Mouse (Mus musculus) E14TG2a.4 (cell line): ENCODE results near the gene Zdhhc11.
"Not testable (repeated sequence)": the region's sequence is repeated elsewhere in the genome, so short reads cannot be mapped to it uniquely, and the experiment has no call there.

Source experiments
- H3K27me3 ChIP-seq: 2 replicates; pipeline ENCODE4 v1.6.1; 2014; ENCODE audit warnings: low read length, control low read depth; ENCODE audit not compliant: insufficient read depth
- H3K36me3 ChIP-seq: 2 replicates; pipeline ENCODE4 v1.6.1; 2014; ENCODE audit warnings: low read length, control low read depth; ENCODE audit not compliant: insufficient read depth
- H3K4me1 ChIP-seq: replicated peaks from 2 replicates; pipeline ENCODE4 v1.6.1; 2014; ENCODE audit warnings: low read depth, low read length, control low read depth
- H3K4me3 ChIP-seq: replicated peaks from 2 replicates; pipeline ENCODE4 v1.5.1; 2014; ENCODE audit warnings: mild to moderate bottlenecking, low read length
- H3K9me3 ChIP-seq: 2 replicates; pipeline ENCODE4 v1.6.1; 2014; ENCODE audit warnings: low read length, control low read depth
- CTCF ChIP-seq: conservative IDR thresholded peaks from 2 replicates; pipeline ENCODE4 v1.5.1; 2014; ENCODE audit warnings: low read length
- NANOG ChIP-seq: IDR thresholded peaks from 2 replicates; pipeline ENCODE4 v1.6.1; 2014; ENCODE audit warnings: borderline replicate concordance, low read length, mixed read lengths
- POU5F1 ChIP-seq: IDR thresholded peaks from 2 replicates; pipeline ENCODE4 v1.6.1; 2014; ENCODE audit warnings: low read length, borderline replicate concordance

Gene Zdhhc11

GRCm38 (mm10) chr13:74009791-74010614 lies 46.4 kb downstream of the Zdhhc11 start:
- H3K4me3 ChIP-seq: peak overlapping the region; percentile 84
- no peak for TF ChIP-seq NANOG
- no peak for TF ChIP-seq POU5F1
- TF ChIP-seq CTCF: no peak
- no peaks in the 10 kb centered on the region for H3K9me3 ChIP-seq
- peaks cover 25% of the 10 kb centered on the region for H3K4me1 ChIP-seq
- H3K36me3 ChIP-seq: no peaks in the 10 kb centered on the region
- H3K27me3 ChIP-seq: peaks cover 88% of the 10 kb centered on the region

- peaks cover 25% of the 10 kb centered on the region for H3K4me1 ChIP-seq
- TF ChIP-seq CTCF: no peak
- TF ChIP-seq NANOG: no peak
- no peak for TF ChIP-seq POU5F1
- H3K9me3 ChIP-seq: no peaks in the 10 kb centered on the region
- H3K27me3 ChIP-seq: peaks cover 88% of the 10 kb centered on the region
- peak overlapping the region; percentile 84 for H3K4me3 ChIP-seq
- no peaks in the 10 kb centered on the region for H3K36me3 ChIP-seq
Observed at GRCm38 (mm10) chr13:74010678-74011077, 47.0 kb downstream of the Zdhhc11 start.

GRCm38 (mm10) chr13:74015908-74016307 lies 52.3 kb downstream of the Zdhhc11 start:
- Histone ChIP-seq H3K9me3 (no peaks in the 10 kb centered on the region), H3K36me3 (no peaks in the 10 kb centered on the region), H3K4me3 (no peak overlapping the region), H3K4me1 (peaks cover 2% of the 10 kb centered on the region; the same call in 1 of the 2 replicates), H3K27me3 (peaks cover 53% of the 10 kb centered on the region)
- TF ChIP-seq NANOG (no peak), CTCF (no peak), POU5F1 (no peak)

GRCm38 (mm10) chr13:74017426-74017825 lies 53.8 kb downstream of the Zdhhc11 start:
- TF ChIP-seq POU5F1: no peak
- no peak for TF ChIP-seq NANOG
- no peak for TF ChIP-seq CTCF
- no peaks in the 10 kb centered on the region for H3K36me3 ChIP-seq

GRCm38 (mm10) chr13:74019006-74019405 lies 55.4 kb downstream of the Zdhhc11 start:
- H3K4me3 ChIP-seq, H3K36me3 ChIP-seq, H3K9me3 ChIP-seq, H3K4me1 ChIP-seq: not testable (repeated sequence)
- peaks cover 37% of the 10 kb centered on the region for H3K27me3 ChIP-seq

More at GRCm38 (mm10) chr13:74017426-74017825, 53.8 kb downstream of the Zdhhc11 start:
- Histone ChIP-seq H3K9me3 (no peaks in the 10 kb centered on the region), H3K4me3 (no peak overlapping the region), H3K4me1 (no peaks in the 10 kb centered on the region), H3K27me3 (peaks cover 47% of the 10 kb centered on the region)

GRCm38 (mm10) chr13:74025151-74026081 lies 61.8 kb downstream of the Zdhhc11 start:
- no peaks in the 10 kb centered on the region for H3K9me3 ChIP-seq
- peak; percentile 62; the same call in 1 of the 2 replicates for TF ChIP-seq NANOG
- TF ChIP-seq POU5F1: no peak
- TF ChIP-seq CTCF: no peak
- H3K36me3 ChIP-seq: no peaks in the 10 kb centered on the region
- H3K4me1 ChIP-seq: peaks cover 10% of the 10 kb centered on the region
- H3K4me3 ChIP-seq: no peak overlapping the region
- H3K27me3 ChIP-seq: peaks cover 19% of the 10 kb centered on the region; the same call in 1 of the 2 replicates

GRCm38 (mm10) chr13:74026215-74026614 lies 62.6 kb downstream of the Zdhhc11 start:
- H3K27me3 ChIP-seq: peaks cover 12% of the 10 kb centered on the region; the same call in 1 of the 2 replicates
- no peak overlapping the region for H3K4me3 ChIP-seq
- no peaks in the 10 kb centered on the region; the same call in 1 of the 2 replicates for H3K36me3 ChIP-seq
- no peaks in the 10 kb centered on the region for H3K9me3 ChIP-seq
- peaks cover 10% of the 10 kb centered on the region for H3K4me1 ChIP-seq
- TF ChIP-seq NANOG (no peak), CTCF (peak; percentile 62)

- peaks cover 16% of the 10 kb centered on the region for H3K36me3 ChIP-seq
Observed at GRCm38 (mm10) chr13:74028116-74028515, 64.5 kb downstream of the Zdhhc11 start.

More at GRCm38 (mm10) chr13:74028116-74028515, 64.5 kb downstream of the Zdhhc11 start:
- no peaks in the 10 kb centered on the region for H3K9me3 ChIP-seq
- H3K4me1 ChIP-seq: peaks cover 10% of the 10 kb centered on the region
- TF ChIP-seq CTCF (no peak), POU5F1 (no peak), NANOG (no peak)
- H3K4me3 ChIP-seq: no peak overlapping the region
- H3K27me3 ChIP-seq: no peaks in the 10 kb centered on the region
